Mouse (Mus musculus): ENCODE results near the gene Fgf7.

- no peak for TF ChIP-seq CTCF (IDR thresholded peaks at IDR 0.05; ENCODE audit: low read depth)
- no peak for TF ChIP-seq EP300 (IDR thresholded peaks at IDR 0.05; ENCODE audit: low read depth)
Observed at GRCm38 (mm10) chr2:126086187-126086586, 51.7 kb downstream of the Fgf7 start.

Data from liver, postnatal 0 days (tissue).